8 mouse cellular contexts compared by ENCODE assay signal in the genomic region with DNA sequence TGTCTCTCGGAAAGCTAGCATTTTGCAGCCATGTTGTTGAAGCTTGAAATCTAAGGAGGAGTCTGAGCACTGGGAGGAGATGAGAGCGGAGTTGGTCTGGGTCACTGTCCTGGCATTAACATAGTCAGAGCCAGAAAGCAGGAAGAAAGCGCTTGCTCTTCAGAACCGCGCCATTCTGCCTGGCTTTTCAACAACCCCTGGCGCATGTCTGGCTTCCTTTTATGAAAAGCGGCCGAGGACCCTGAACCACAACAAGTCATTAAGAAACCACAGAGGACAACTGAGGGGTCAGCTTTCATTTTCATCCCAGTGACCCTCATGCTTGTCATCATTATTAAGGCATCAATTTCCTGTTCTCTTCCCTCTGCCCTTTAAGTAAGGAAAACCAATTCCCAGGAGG.
A peak's percentile ranks its signal among the peaks of the same experiment; 100 is the strongest.
DNase-seq lines count a peak whose midpoint lies in the region.

No protein-coding gene starts in this region.

- DNase-seq in Muller cell, postnatal 12 days (ENCODE audit: inconsistent ontology term), result peak; percentile 77
- DNase-seq in embryo, embryonic 11 days, result peak; percentile 66
- peak; percentile 15 for DNase-seq in kidney, adult 18-20 months
- peak; percentile 53 for DNase-seq in mesoderm, embryonic 11.5 days (ENCODE audit: low read depth, low spot score)
- DNase-seq in urinary bladder, adult 18-20 months (ENCODE audit: low spot score in 2 of 2), result no peak
- DNase-seq in heart, postnatal 36 days, result no peak
- DNase-seq in thymus, postnatal 4 days, result no peak
- DNase-seq in frontal cortex, adult 2 months (ENCODE audit: extremely low spot score in 1 of 2, low spot score in 1 of 2), result no peak

- intact Hi-C loops in heart, postnatal 36 days (cut with DNase I), result no loop called here

Comparison
In these comparisons a context has a peak if more than half of its experiments do, and no peak if none do; other contexts are left out.
1. DNase-seq: peak in Muller cell, postnatal 12 days (single experiment), embryo, embryonic 11 days (single experiment), kidney, adult 18-20 months (single experiment) and mesoderm, embryonic 11.5 days (single experiment); none in urinary bladder, adult 18-20 months (0 of 2), heart, postnatal 36 days (0 of 2), thymus, postnatal 4 days (single experiment) and frontal cortex, adult 2 months (0 of 2).